Mouse (Mus musculus) E14TG2a.4 (cell line): Measurements from ENCODE around the gene Smim5.

ENCODE experiments used
- H3K27me3 ChIP-seq: 2 replicates; pipeline ENCODE4 v1.6.1; 2014; ENCODE audit warnings: low read length, control low read depth; ENCODE audit not compliant: insufficient read depth
- H3K36me3 ChIP-seq: 2 replicates; pipeline ENCODE4 v1.6.1; 2014; ENCODE audit warnings: low read length, control low read depth; ENCODE audit not compliant: insufficient read depth
- H3K4me1 ChIP-seq: replicated peaks from 2 replicates; pipeline ENCODE4 v1.6.1; 2014; ENCODE audit warnings: low read depth, low read length, control low read depth
- H3K4me3 ChIP-seq: replicated peaks from 2 replicates; pipeline ENCODE4 v1.5.1; 2014; ENCODE audit warnings: mild to moderate bottlenecking, low read length
- H3K9me3 ChIP-seq: 2 replicates; pipeline ENCODE4 v1.6.1; 2014; ENCODE audit warnings: low read length, control low read depth
- CTCF ChIP-seq: conservative IDR thresholded peaks from 2 replicates; pipeline ENCODE4 v1.5.1; 2014; ENCODE audit warnings: low read length
- NANOG ChIP-seq: IDR thresholded peaks from 2 replicates; pipeline ENCODE4 v1.6.1; 2014; ENCODE audit warnings: borderline replicate concordance, low read length, mixed read lengths
- POU5F1 ChIP-seq: IDR thresholded peaks from 2 replicates; pipeline ENCODE4 v1.6.1; 2014; ENCODE audit warnings: low read length, borderline replicate concordance

Smim5 gene

GRCm38 (mm10) chr11:115929818-115930217 is 30.1 kb downstream of the Smim5 start:
- TF ChIP-seq CTCF (no peak), NANOG (no peak), POU5F1 (no peak)
- Histone ChIP-seq H3K4me1 (peaks cover 24% of the 10 kb centered on the region), H3K9me3 (no peaks in the 10 kb centered on the region), H3K27me3 (no peaks in the 10 kb centered on the region), H3K36me3 (peaks cover 63% of the 10 kb centered on the region), H3K4me3 (no peak overlapping the region)

GRCm38 (mm10) chr11:115931235-115931634 is 31.5 kb downstream of the Smim5 start:
- Histone ChIP-seq H3K9me3 (no peaks in the 10 kb centered on the region), H3K27me3 (no peaks in the 10 kb centered on the region)

GRCm38 (mm10) chr11:115933108-115933746 is 33.5 kb downstream of the Smim5 start, which contains the start of the genes Sap30bp and Recql5:
TSS of gene Sap30bp (plus strand) at chr11:115933282.
TSS of gene Recql5 (minus strand) at chr11:115933477.
- Histone ChIP-seq H3K4me3 (peak within 1 kb of the TSS; percentile 100), H3K27me3 (no peaks in the 10 kb centered on the region), H3K4me1 (peaks cover 48% of the 10 kb centered on the region), H3K36me3 (peaks cover 66% of the 10 kb centered on the region), H3K9me3 (no peaks in the 10 kb centered on the region)
- TF ChIP-seq CTCF (no peak), POU5F1 (no peak), NANOG (no peak)

More at GRCm38 (mm10) chr11:115931235-115931634, 31.5 kb downstream of the Smim5 start:
- peaks cover 65% of the 10 kb centered on the region for H3K36me3 ChIP-seq
- TF ChIP-seq CTCF (no peak), POU5F1 (no peak), NANOG (no peak)
- peaks cover 38% of the 10 kb centered on the region for H3K4me1 ChIP-seq
- H3K4me3 ChIP-seq: no peak overlapping the region

GRCm38 (mm10) chr11:115933747-115934110 is 34.0 kb downstream of the Smim5 start:
- Histone ChIP-seq H3K36me3 (peaks cover 66% of the 10 kb centered on the region), H3K27me3 (no peaks in the 10 kb centered on the region)
- TF ChIP-seq POU5F1 (no peak), CTCF (no peak), NANOG (no peak)

GRCm38 (mm10) chr11:115939690-115940329 is 40.0 kb downstream of the Smim5 start:
- H3K9me3 ChIP-seq: no peaks in the 10 kb centered on the region

More at GRCm38 (mm10) chr11:115933747-115934110, 34.0 kb downstream of the Smim5 start:
- Histone ChIP-seq H3K4me1 (peaks cover 48% of the 10 kb centered on the region), H3K4me3 (peak overlapping the region; percentile 100), H3K9me3 (no peaks in the 10 kb centered on the region)

GRCm38 (mm10) chr11:115941980-115942379 is 42.2 kb downstream of the Smim5 start:
- Histone ChIP-seq H3K4me3 (no peak overlapping the region), H3K27me3 (no peaks in the 10 kb centered on the region), H3K36me3 (peaks cover 97% of the 10 kb centered on the region), H3K9me3 (no peaks in the 10 kb centered on the region), H3K4me1 (peaks cover 47% of the 10 kb centered on the region)
- TF ChIP-seq NANOG (no peak), POU5F1 (no peak), CTCF (no peak)

More at GRCm38 (mm10) chr11:115939690-115940329, 40.0 kb downstream of the Smim5 start:
- peaks cover 99% of the 10 kb centered on the region for H3K36me3 ChIP-seq
- H3K4me1 ChIP-seq: peaks cover 45% of the 10 kb centered on the region
- H3K27me3 ChIP-seq: no peaks in the 10 kb centered on the region
- peak; percentile 94 for TF ChIP-seq CTCF
- TF ChIP-seq POU5F1: no peak
- no peak for TF ChIP-seq NANOG
- no peak overlapping the region for H3K4me3 ChIP-seq

- no peaks in the 10 kb centered on the region for H3K9me3 ChIP-seq
- no peak for TF ChIP-seq CTCF
- no peak for TF ChIP-seq POU5F1
- no peak for TF ChIP-seq NANOG
These were observed 45.5 kb downstream of the Smim5 start for GRCm38 (mm10) chr11:115945247-115945646.

GRCm38 (mm10) chr11:115946221-115946828 is 46.6 kb downstream of the Smim5 start:
- Histone ChIP-seq H3K4me3 (peak overlapping the region; percentile 53; the same call in 1 of the 2 replicates), H3K27me3 (no peaks in the 10 kb centered on the region), H3K9me3 (no peaks in the 10 kb centered on the region), H3K36me3 (peaks cover 97% of the 10 kb centered on the region), H3K4me1 (peaks cover 76% of the 10 kb centered on the region)
- TF ChIP-seq CTCF (no peak), POU5F1 (no peak), NANOG (no peak)

More at GRCm38 (mm10) chr11:115945247-115945646, 45.5 kb downstream of the Smim5 start:
- H3K4me1 ChIP-seq: peaks cover 69% of the 10 kb centered on the region
- no peaks in the 10 kb centered on the region for H3K27me3 ChIP-seq
- H3K4me3 ChIP-seq: peak overlapping the region; percentile 53
- peaks cover 97% of the 10 kb centered on the region for H3K36me3 ChIP-seq
